Mouse (Mus musculus): Measurements from ENCODE around the gene Scd3. TPM values are rescaled to one million over a fixed set of nuclear protein-coding genes. Genes with fewer than 3 reads are reported as not detected.
A peak's percentile ranks its signal among the peaks of the same experiment; 100 is the strongest.

Scd3 gene
- polyA plus RNA-seq, 1 experiment = 0.05 TPM

DNA sequence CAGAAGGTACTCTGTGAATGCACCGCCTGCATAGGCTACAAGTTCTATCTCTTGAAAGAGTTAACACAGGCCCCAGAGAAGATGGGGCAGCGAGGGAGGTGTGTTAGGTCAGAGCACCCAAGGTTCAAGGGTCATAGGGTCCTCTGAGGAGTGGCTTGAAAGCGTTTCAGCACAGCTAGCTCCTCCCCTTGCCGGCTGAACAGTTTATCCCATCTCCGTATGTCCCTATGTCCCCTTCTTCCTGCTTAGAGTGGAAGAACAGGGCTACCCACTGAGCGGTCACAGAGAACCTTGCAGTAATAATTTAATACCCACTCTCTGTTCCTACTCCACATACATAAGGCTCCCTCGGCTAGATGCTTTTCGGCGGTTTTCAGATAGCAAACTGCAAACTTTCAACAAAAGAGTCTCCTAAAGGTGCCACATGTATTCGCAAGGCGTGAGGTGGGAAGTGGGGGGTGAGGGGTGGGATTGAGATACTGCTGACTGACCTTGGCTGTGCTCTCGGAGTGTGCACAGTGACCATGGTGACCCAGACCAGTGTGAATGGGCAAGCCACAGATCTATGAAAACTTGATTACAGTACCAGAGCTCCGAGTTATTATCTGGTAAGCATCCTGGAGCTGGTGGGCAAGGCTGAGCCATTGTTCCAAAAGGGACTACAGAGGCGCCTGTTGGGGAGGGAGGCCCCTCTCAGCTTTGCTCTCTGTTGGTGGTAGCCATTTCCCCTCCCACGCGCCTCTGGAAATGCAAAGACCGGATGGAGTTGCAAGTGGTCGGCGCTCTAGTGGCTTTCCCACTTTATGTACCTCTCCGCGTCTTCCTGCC lies 90.1 kb downstream of the Scd3 start, which contains the start of gene Scd2:
Gene Scd2 (plus strand): TSS at position 734 of the 828 bp plus-strand sequence.
- peak within 1 kb of the TSS; percentile 100 for H3K4me3 ChIP-seq
- peaks cover 43% of the 10 kb centered on the region for H3K79me2 ChIP-seq (ENCODE audit: control insufficient read depth, insufficient read depth)
- no peaks in the 10 kb centered on the region for H3K27me3 ChIP-seq (ENCODE audit: control insufficient read depth, insufficient read depth, insufficient read length)
- peak within 1 kb of the TSS; percentile 66 for H3ac ChIP-seq (ENCODE audit: control insufficient read depth, insufficient read length)
- TF ChIP-seq MYOD1 (IDR thresholded peaks at IDR 0.05; ENCODE audit: control insufficient read depth in 1 of 3, insufficient read length in 2 of 3, low read depth in 2 of 3) (no peak), SRF (IDR thresholded peaks at IDR 0.05; ENCODE audit: control insufficient read depth, insufficient read length, low read depth) (no peak), REST (IDR thresholded peaks at IDR 0.05; ENCODE audit: insufficient read depth, insufficient read length) (no peak), POLR2AphosphoS2 (IDR thresholded peaks at IDR 0.05; ENCODE audit: insufficient read length, low read depth) (peak; percentile 36), MAX (IDR thresholded peaks at IDR 0.05; ENCODE audit: low read depth) (no peak)
- peak within 1 kb of the TSS; percentile 98 for H3K4me2 ChIP-seq (ENCODE audit: low read depth)
- H3K36me3 ChIP-seq (ENCODE audit: control insufficient read depth, insufficient read depth) = peaks cover 34% of the 10 kb centered on the region

Other genes with a start within 250 kb of the Scd3 start
- gene Cpn1, start 216.7 kb upstream of the Scd3 start, polyA plus RNA-seq (2012; fragmentation: generic; extraction: Trizol) = not detected
- gene Cyp2c23, start 174.1 kb upstream of the Scd3 start, polyA plus RNA-seq (2012; fragmentation: generic; extraction: Trizol) = 0.38 TPM
- gene Erlin1, start 133.5 kb upstream of the Scd3 start, polyA plus RNA-seq (2012; fragmentation: generic; extraction: Trizol) = 13.5 TPM
- gene Chuk, start 95.8 kb upstream of the Scd3 start, polyA plus RNA-seq (2012; fragmentation: generic; extraction: Trizol) = 12.2 TPM
- 10.3 TPM for gene Cwf19l1, start 67.4 kb upstream of the Scd3 start, polyA plus RNA-seq (2012; fragmentation: generic; extraction: Trizol)
- 65.1 TPM for gene Bloc1s2, start 56.8 kb upstream of the Scd3 start, polyA plus RNA-seq (2012; fragmentation: generic; extraction: Trizol)
- not detected for gene Pkd2l1, start 10.8 kb upstream of the Scd3 start, polyA plus RNA-seq (2012; fragmentation: generic; extraction: Trizol)
- gene Scd2, start 90.4 kb downstream of the Scd3 start, polyA plus RNA-seq (2012; fragmentation: generic; extraction: Trizol) = 868 TPM
- gene Scd4, start 129.8 kb downstream of the Scd3 start, polyA plus RNA-seq (2012; fragmentation: generic; extraction: Trizol) = 0.16 TPM
- gene Scd1, start 204.6 kb downstream of the Scd3 start, polyA plus RNA-seq (2012; fragmentation: generic; extraction: Trizol) = 347 TPM